Mouse (Mus musculus): ENCODE measurements around the gene Sgce.

DNA sequence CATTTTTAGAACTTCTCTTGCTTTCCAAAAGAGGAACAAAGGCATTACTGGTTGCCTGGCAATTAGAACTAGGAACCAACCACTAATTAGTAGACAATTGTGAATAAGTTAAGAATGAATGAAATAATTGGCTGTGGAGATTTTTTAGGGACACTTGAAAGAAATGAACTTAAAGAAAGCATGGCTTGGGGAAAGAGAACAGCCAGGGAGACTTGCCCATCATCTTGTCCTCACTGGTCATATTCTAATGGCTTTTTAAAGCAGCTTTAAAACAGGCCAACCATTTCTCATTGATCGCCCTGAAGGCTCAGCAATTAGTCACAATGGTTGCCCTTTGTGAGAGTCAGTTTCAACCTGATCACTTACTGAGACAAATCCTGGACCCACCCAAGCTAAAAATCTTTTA is 69.6 kb downstream of the Sgce start:
- TF ChIP-seq CTCF (IDR thresholded peaks at IDR 0.05; ENCODE audit: low read depth) (no peak), EP300 (IDR thresholded peaks at IDR 0.05; ENCODE audit: low read depth) (no peak)
